Mouse (Mus musculus): ENCODE measurements around the gene St6galnac1.

Gene St6galnac1

GRCm38 (mm10) chr11:116725031-116725948 is 50.0 kb downstream of the St6galnac1 start:
- no peak for DNase-seq

- DNase-seq = no peak
These were observed 52.2 kb downstream of the St6galnac1 start for GRCm38 (mm10) chr11:116723064-116723463.

- DNase-seq = no peak
These were observed 53.6 kb downstream of the St6galnac1 start for GRCm38 (mm10) chr11:116721548-116722271.

GRCm38 (mm10) chr11:116720319-116720865 is 54.9 kb downstream of the St6galnac1 start:
- no peak for DNase-seq

Measured in lung, postnatal 14 days (tissue).